Mouse (Mus musculus) olfactory bulb, adult 2 months (tissue): ENCODE results near the gene Zwilch.

Source experiments
- CTCF ChIP-seq: fragments of 200-500 bp; IDR thresholded peaks from 2 replicates; pipeline ENCODE4 v1.5.1; 2012; ENCODE audit warnings: low read depth, mild to moderate bottlenecking, low read length, moderate library complexity; ENCODE audit not compliant: insufficient read depth
- POLR2A ChIP-seq: fragments of 200-500 bp; IDR thresholded peaks from 2 replicates; pipeline ENCODE4 v1.6.1; 2012; ENCODE audit warnings: mild to moderate bottlenecking, low read depth, low read length, moderate library complexity; ENCODE audit not compliant: insufficient read depth

DNA sequence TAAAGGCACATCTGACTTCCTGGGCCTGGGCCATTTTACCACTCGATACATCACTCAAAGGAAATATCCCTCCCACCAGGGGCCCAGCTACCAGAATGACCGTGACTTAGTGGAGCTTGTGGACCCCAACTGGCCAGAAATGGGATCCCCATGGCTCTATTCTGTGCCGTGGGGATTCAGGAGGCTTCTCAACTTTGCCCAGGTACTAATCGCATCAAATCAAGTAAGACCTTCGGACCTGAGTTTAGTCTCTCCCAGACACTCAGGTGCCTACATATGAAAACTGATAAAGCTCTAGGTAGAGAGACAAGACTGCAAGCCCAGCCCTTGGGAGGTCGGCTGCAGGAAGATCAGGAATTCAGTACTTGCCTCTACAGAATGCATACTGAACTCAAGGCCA is 41.3 kb downstream of the Zwilch start:
- no peak for TF ChIP-seq CTCF
- no peak for TF ChIP-seq POLR2A
